Mouse (Mus musculus) heart, embryonic 14.5 days (tissue): ENCODE data around the gene Tgif1. TPM values are rescaled to one million over a fixed set of nuclear protein-coding genes. Genes with fewer than 3 reads are reported as not detected.

Experiments
- ATAC-seq: fragments of 200-750 bp; cut with Nextera tagmentation; 2 replicates; pipeline ENCODE4 v1.8.0; 2017; ENCODE audit warnings: low read depth, moderate TSS enrichment; ENCODE audit not compliant: insufficient number of reproducible peaks, insufficient read depth, low FRiP score
- H3K27ac ChIP-seq, 2 experiments: fragments of 200-500 bp in 1 of 2; fragments of 300-500 bp in 1 of 2; sonication (generic) in 1 of 2; replicated peaks in 1 of 2; 2 replicates each; pipeline ENCODE4 v1.5.1; 2012 to 2014; ENCODE audit warnings: low read depth in 2 of 2, low read length in 2 of 2, control low read depth in 1 of 2, mild to moderate bottlenecking in 1 of 2, mixed read lengths in 1 of 2; ENCODE audit not compliant: control insufficient read depth in 1 of 2, insufficient read depth in 1 of 2
- H3K27me3 ChIP-seq: fragments of 300-500 bp; sonication (generic); 2 replicates; pipeline ENCODE4 v1.6.1; 2014; ENCODE audit warnings: mild to moderate bottlenecking, low read length, control low read depth; ENCODE audit not compliant: control insufficient read depth, insufficient read depth
- H3K36me3 ChIP-seq: fragments of 300-500 bp; sonication (generic); 2 replicates; pipeline ENCODE4 v1.6.1; 2014; ENCODE audit warnings: mild to moderate bottlenecking, control low read depth, low read length, mixed read lengths; ENCODE audit not compliant: control insufficient read depth, insufficient read depth
- H3K4me1 ChIP-seq, 2 experiments: fragments of 200-500 bp in 1 of 2; fragments of 300-500 bp in 1 of 2; sonication (generic) in 1 of 2; 2 replicates each; pipeline ENCODE4 v1.6.1; 2012 to 2014; ENCODE audit warnings: low read length in 2 of 2, control low read depth in 1 of 2, mixed read lengths in 1 of 2; ENCODE audit not compliant: control insufficient read depth in 2 of 2, insufficient read depth in 2 of 2
- H3K4me2 ChIP-seq: fragments of 300-500 bp; sonication (generic); 2 replicates; pipeline ENCODE4 v1.6.1; 2014; ENCODE audit warnings: mild to moderate bottlenecking, low read length
- H3K4me3 ChIP-seq, 2 experiments: fragments of 200-500 bp in 1 of 2; fragments of 300-500 bp in 1 of 2; sonication (generic) in 1 of 2; 2 replicates each; pipeline ENCODE4 v1.5.1; 2012 to 2014; ENCODE audit warnings: low read length in 2 of 2, mild to moderate bottlenecking in 2 of 2, control low read depth in 1 of 2, low read depth in 1 of 2, moderate library complexity in 1 of 2; ENCODE audit not compliant: control insufficient read depth in 1 of 2, insufficient read depth in 1 of 2
- H3K9ac ChIP-seq: fragments of 300-500 bp; sonication (generic); 2 replicates; pipeline ENCODE4 v1.6.1; 2014; ENCODE audit warnings: mild to moderate bottlenecking, low read length
- H3K9me3 ChIP-seq: fragments of 300-500 bp; sonication (generic); 2 replicates; pipeline ENCODE4 v1.6.1; 2016; ENCODE audit warnings: low read length, control low read depth; ENCODE audit not compliant: control insufficient read depth
- WGBS: fragments of 180-500 bp; shearing (Covaris S2); extraction: QIAGEN DNeasy Blood & Tissue Kit; methylation state at CpG from one replicate; pipeline ENCODE4 v1.1.7; 2014; 5-methylcytosine and 5-hydroxymethylcytosine counted together
- polyA plus RNA-seq: library from polyadenylated mRNA; unstranded; fragments of >200 nt; fragmentation: Nextera tagmentation; extraction: Ambion mirVana; gene quantifications from 2 replicates; pipeline ENCODE4 v1.2.1, GENCODE M21; 2014

Tgif1 gene
- polyA plus RNA-seq, 1 experiment from 2014 or later, result 17.7 TPM

- no peak overlapping the region for H3K9ac ChIP-seq
- no peak overlapping the region for H3K4me3 ChIP-seq
- WGBS, result 80% methylated on average over 5 of the region's 5 CpGs
- H3K4me2 ChIP-seq, result no peak overlapping the region
- ATAC-seq, result no peak
- no peaks in the 10 kb centered on the region for H3K9me3 ChIP-seq
- H3K4me1 ChIP-seq, result peaks cover 0 to 2% of the 10 kb centered on the region in 2 experiments; a peak in 1 of 4 replicates
- H3K36me3 ChIP-seq, result no peaks in the 10 kb centered on the region
- peaks cover 7% of the 10 kb centered on the region for H3K27me3 ChIP-seq
- H3K27ac ChIP-seq, result no peak overlapping the region
Observed at GRCm38 (mm10) chr17:70810795-70811194, 42.6 kb downstream of the Tgif1 start.

- WGBS, result 76% methylated on average over 3 of the region's 3 CpGs
- no peaks in the 10 kb centered on the region for H3K9me3 ChIP-seq
- H3K4me3 ChIP-seq, result no peak overlapping the region
- H3K9ac ChIP-seq, result no peak overlapping the region
- no peak overlapping the region for H3K27ac ChIP-seq
- H3K27me3 ChIP-seq, result no peaks in the 10 kb centered on the region
- H3K4me1 ChIP-seq, result peaks cover 0 to 2% of the 10 kb centered on the region in 2 experiments; a peak in 1 of 4 replicates
- H3K36me3 ChIP-seq, result no peaks in the 10 kb centered on the region
- no peak overlapping the region for H3K4me2 ChIP-seq
- ATAC-seq, result no peak
Observed at GRCm38 (mm10) chr17:70809776-70810175, 43.6 kb downstream of the Tgif1 start.

DNA sequence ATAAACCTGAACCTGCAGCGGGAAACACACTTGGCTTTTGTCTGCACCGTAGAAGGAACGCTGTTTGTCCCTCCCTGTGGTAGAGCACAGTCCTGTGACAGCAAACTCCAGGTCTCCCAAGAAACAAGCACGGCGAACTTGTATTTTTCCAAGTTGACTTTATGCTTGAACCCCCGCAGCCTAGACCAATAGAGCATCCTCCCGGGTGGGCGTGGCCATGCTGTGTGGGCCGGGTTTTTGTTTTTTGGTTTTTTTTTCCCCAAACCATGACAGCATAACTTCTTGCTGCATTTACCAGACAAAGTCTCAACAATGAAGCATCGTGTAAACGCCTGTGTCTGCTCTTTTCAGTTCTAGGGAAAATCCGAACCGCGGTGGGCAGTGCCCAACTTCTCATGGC lies 44.5 kb downstream of the Tgif1 start:
- Histone ChIP-seq H3K9ac (no peak overlapping the region), H3K27ac (no peak overlapping the region), H3K4me1 (peaks cover 0 to 2% of the 10 kb centered on the region in 2 experiments; a peak in 1 of 4 replicates), H3K4me3 (no peak overlapping the region), H3K4me2 (no peak overlapping the region), H3K36me3 (no peaks in the 10 kb centered on the region), H3K27me3 (no peaks in the 10 kb centered on the region), H3K9me3 (no peaks in the 10 kb centered on the region)
- ATAC-seq, result no peak
- whole genome bisulfite sequencing, result 55% methylated on average over 14 of the region's 14 CpGs

- no peaks in the 10 kb centered on the region for H3K27me3 ChIP-seq
- no peaks in the 10 kb centered on the region for H3K36me3 ChIP-seq
- no peak overlapping the region for H3K4me2 ChIP-seq
- no peak overlapping the region for H3K4me3 ChIP-seq
- H3K9ac ChIP-seq, result no peak overlapping the region
- peaks cover 0 to 2% of the 10 kb centered on the region in 2 experiments; a peak in 1 of 4 replicates for H3K4me1 ChIP-seq
- no peaks in the 10 kb centered on the region for H3K9me3 ChIP-seq
- ATAC-seq, result no peak
- H3K27ac ChIP-seq, result no peak overlapping the region
- WGBS, result 83% methylated on average over 1 of the region's 1 CpGs
Observed at GRCm38 (mm10) chr17:70807885-70808284, 45.5 kb downstream of the Tgif1 start.

DNA sequence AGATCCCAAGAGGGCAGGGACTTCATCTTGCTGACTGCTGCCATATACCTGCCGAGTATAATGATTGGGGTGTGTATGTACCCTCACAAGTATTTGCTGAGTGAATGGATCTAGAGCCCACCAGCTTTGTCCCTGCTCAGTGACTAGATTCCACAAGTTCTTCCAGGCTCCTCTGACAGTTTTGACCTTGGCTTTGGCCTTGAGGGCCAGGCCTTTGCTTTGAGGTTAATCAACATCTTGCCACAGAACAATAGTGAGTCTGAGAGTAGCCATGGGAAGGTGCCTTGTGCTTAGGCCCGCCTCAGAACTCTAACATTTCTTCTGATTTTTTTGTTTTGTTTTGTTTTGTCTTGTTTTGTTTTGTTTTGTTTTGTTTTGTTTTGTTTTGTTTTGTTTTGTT lies 46.7 kb downstream of the Tgif1 start:
- ATAC-seq, result no peak
- H3K36me3 ChIP-seq, result no peaks in the 10 kb centered on the region
- 73% methylated on average over 2 of the region's 2 CpGs for WGBS
- H3K4me2 ChIP-seq, result no peak overlapping the region
- H3K4me1 ChIP-seq, result peaks cover 0 to 2% of the 10 kb centered on the region in 2 experiments; a peak in 1 of 4 replicates
- H3K27ac ChIP-seq, result no peak overlapping the region
- H3K9ac ChIP-seq, result no peak overlapping the region
- no peak overlapping the region for H3K4me3 ChIP-seq
- no peaks in the 10 kb centered on the region for H3K27me3 ChIP-seq
- no peaks in the 10 kb centered on the region for H3K9me3 ChIP-seq

GRCm38 (mm10) chr17:70805866-70806265 lies 47.5 kb downstream of the Tgif1 start:
- Histone ChIP-seq H3K4me2 (no peak overlapping the region), H3K36me3 (no peaks in the 10 kb centered on the region), H3K4me3 (no peak overlapping the region), H3K4me1 (peaks cover 0 to 2% of the 10 kb centered on the region in 2 experiments; a peak in 1 of 4 replicates), H3K9ac (no peak overlapping the region), H3K27me3 (no peaks in the 10 kb centered on the region), H3K27ac (no peak overlapping the region), H3K9me3 (no peaks in the 10 kb centered on the region)
- WGBS, result 93% methylated on average over 9 of the region's 9 CpGs
- ATAC-seq, result no peak

DNA sequence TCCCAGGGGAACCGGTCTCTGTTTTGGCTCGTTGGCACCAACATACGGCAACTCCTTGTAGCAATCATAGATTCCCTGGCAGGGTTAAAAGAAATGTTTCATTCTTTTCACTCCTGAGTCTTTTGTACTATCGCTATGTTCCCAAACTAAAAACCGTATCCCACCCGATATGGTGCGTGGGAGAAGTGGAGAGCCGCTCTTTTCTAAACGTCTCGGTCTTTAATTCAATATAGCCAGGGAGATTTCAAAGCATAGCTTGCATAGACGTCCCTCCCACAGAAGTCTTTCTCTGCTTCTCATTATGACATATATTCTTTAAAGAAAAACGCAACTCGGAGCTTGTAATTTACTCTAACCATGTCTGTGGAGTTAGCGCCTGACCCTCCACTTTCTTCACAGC lies 51.3 kb downstream of the Tgif1 start:
- ATAC-seq, result no peak
- Histone ChIP-seq H3K4me1 (no peaks in the 10 kb centered on the region), H3K4me3 (no peak overlapping the region), H3K9ac (no peak overlapping the region), H3K36me3 (no peaks in the 10 kb centered on the region), H3K27ac (no peak overlapping the region), H3K9me3 (no peaks in the 10 kb centered on the region), H3K4me2 (no peak overlapping the region), H3K27me3 (no peaks in the 10 kb centered on the region)
- 82% methylated on average over 14 of the region's 14 CpGs for WGBS

DNA sequence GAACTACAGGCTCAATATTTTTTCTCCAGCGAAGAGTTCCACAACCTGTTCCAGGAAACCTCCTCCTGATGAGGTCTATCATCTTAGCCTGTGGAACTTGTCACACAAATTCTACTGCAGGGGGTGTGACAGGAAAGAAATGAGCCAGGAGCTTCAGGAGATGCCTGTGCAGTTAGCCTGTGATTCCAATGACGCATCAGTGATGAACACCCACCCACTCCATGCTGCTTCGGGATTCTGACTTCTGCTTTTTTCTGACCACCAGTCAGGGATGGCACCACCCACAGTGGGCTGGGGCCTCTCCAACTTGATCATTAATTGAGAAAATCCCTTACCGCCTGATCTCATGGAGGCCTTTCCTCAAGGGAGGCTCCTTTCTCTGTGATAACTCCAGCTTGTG lies 54.1 kb downstream of the Tgif1 start:
- H3K9me3 ChIP-seq, result no peaks in the 10 kb centered on the region
- no peak overlapping the region for H3K9ac ChIP-seq
- no peaks in the 10 kb centered on the region for H3K27me3 ChIP-seq
- no peaks in the 10 kb centered on the region for H3K36me3 ChIP-seq
- no peak overlapping the region for H3K4me3 ChIP-seq
- no peak for ATAC-seq
- H3K27ac ChIP-seq, result no peak overlapping the region
- H3K4me1 ChIP-seq, result peaks cover 5 to 11% of the 10 kb centered on the region in 2 experiments
- WGBS, result 71% methylated on average over 4 of the region's 4 CpGs
- H3K4me2 ChIP-seq, result no peak overlapping the region
